Mouse (Mus musculus) midbrain, embryonic 11.5 days (tissue): ENCODE measurements around the gene Gm1110. TPM values are rescaled to one million over a fixed set of nuclear protein-coding genes. Genes with fewer than 3 reads are reported as not detected.

ENCODE experiments used
- polyA plus RNA-seq: library from polyadenylated mRNA; unstranded; fragments of >200 nt; fragmentation: Nextera tagmentation; extraction: Ambion mirVana; gene quantifications from 2 replicates; pipeline ENCODE4 v1.2.1, GENCODE M21; 2014

The Gm1110 gene
- polyA plus RNA-seq, 1 experiment from 2014 or later = not detected

Other genes with a start within 250 kb of the Gm1110 start
- 4.7 and 5.7 TPM in 2 replicates for gene B3gat1, start 189.4 kb downstream of the Gm1110 start, polyA plus RNA-seq
- gene Glb1l2, start 116.6 kb downstream of the Gm1110 start, polyA plus RNA-seq = 4.5 and 5.2 TPM in 2 replicates
- gene Glb1l3, start 62.2 kb downstream of the Gm1110 start, polyA plus RNA-seq = not detected in 2 replicates
- 36.0 and 40.4 TPM in 2 replicates for gene Acad8, start 76.5 kb upstream of the Gm1110 start, polyA plus RNA-seq
- 157 and 173 TPM in 2 replicates for gene Thyn1, start 76.6 kb upstream of the Gm1110 start, polyA plus RNA-seq
- gene Vps26b, start 107.0 kb upstream of the Gm1110 start, polyA plus RNA-seq = 53.1 and 56.7 TPM in 2 replicates
- 39.8 and 43.3 TPM in 2 replicates for gene Ncapd3, start 107.1 kb upstream of the Gm1110 start, polyA plus RNA-seq
- 170 and 171 TPM in 2 replicates for gene Jam3, start 232.3 kb upstream of the Gm1110 start, polyA plus RNA-seq